ENCODE assay signal across 23 mouse cellular contexts in the genomic region with DNA sequence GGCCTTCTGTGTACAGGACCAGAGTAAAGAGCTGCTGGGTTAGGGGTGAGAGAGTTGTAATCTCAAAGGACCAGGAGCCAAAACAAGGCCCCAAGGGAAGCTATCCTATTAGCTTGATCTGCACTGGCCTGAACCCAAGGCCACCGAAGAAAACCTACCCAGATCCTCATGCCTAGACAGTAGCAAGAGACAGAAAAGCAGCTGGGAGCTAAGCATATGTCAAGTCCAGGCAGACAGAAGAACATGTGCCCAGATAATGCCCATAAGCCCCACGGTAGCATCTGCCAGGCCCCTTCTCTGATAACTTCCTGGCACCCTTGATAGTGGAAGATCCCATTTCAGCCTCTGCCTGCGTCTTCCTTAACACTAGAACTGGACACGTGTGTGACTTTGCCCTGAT. TPM values are rescaled to one million over a fixed set of nuclear protein-coding genes. Genes with fewer than 3 reads are reported as not detected.
DNase-seq lines count a peak whose midpoint lies in the region; ATAC-seq lines count a peak whose summit lies in the region.
"Had no signal": no experiment of that assay in that cellular context is flagged by ENCODE, and none has a peak within 500 bp of the region (broad histone marks: within the 10 kb centered on the region; RNA-seq: fewer than 3 reads in every experiment).

No protein-coding gene starts in this region.

- H3K4me2 ChIP-seq in heart, embryonic 11.5 days, result no peak overlapping the region
- H3K4me2 ChIP-seq in kidney, embryonic 15.5 days, result no peak overlapping the region
- no peak overlapping the region for H3K4me2 ChIP-seq in intestine, embryonic 16.5 days (ENCODE audit: low read depth, low read length)
- H3K4me2 ChIP-seq in neural tube, embryonic 13.5 days, result no peak overlapping the region

- 45% methylated on average over 4 of the region's 4 CpGs for WGBS in heart, embryonic 11.5 days (ENCODE audit: insufficient replicate concordance)
- WGBS in kidney, embryonic 15.5 days, result 58% methylated on average over 4 of the region's 4 CpGs
- WGBS in intestine, embryonic 16.5 days, result 57% methylated on average over 4 of the region's 4 CpGs
- 74% methylated on average over 4 of the region's 4 CpGs for WGBS in neural tube, embryonic 13.5 days

- H3K9me3 ChIP-seq in heart, embryonic 11.5 days (replicated peaks; ENCODE audit: control insufficient read depth, low read length), result 0 out of 2 replicates have a peak, but pooled peaks cover 3% of the 10 kb centered on the region
- H3K9me3 ChIP-seq in kidney, embryonic 15.5 days (replicated peaks), result no peaks in the 10 kb centered on the region
- no peaks in the 10 kb centered on the region for H3K9me3 ChIP-seq in intestine, embryonic 16.5 days (ENCODE audit: control insufficient read depth, low read length)
- H3K9me3 ChIP-seq in neural tube, embryonic 13.5 days, result no peaks in the 10 kb centered on the region
- H3K9me3 ChIP-seq: hindbrain, embryonic 10.5 days had no signal

- no peaks in the 10 kb centered on the region for H3K36me3 ChIP-seq in heart, embryonic 11.5 days (ENCODE audit: control insufficient read depth, insufficient read depth, low read length)
- H3K36me3 ChIP-seq in kidney, embryonic 15.5 days, result no peaks in the 10 kb centered on the region
- no peaks in the 10 kb centered on the region for H3K36me3 ChIP-seq in intestine, embryonic 16.5 days (ENCODE audit: control insufficient read depth, insufficient read depth, low read length)
- H3K36me3 ChIP-seq in neural tube, embryonic 13.5 days, result no peaks in the 10 kb centered on the region
- H3K36me3 ChIP-seq: hindbrain, embryonic 10.5 days had no signal

- H3K4me3 ChIP-seq in heart, embryonic 11.5 days (ENCODE audit: low read depth, low read length), result no peak overlapping the region
- H3K4me3 ChIP-seq in kidney, embryonic 15.5 days (replicated peaks), result no peak overlapping the region
- H3K4me3 ChIP-seq in intestine, embryonic 16.5 days (ENCODE audit: low read length), result no peak overlapping the region
- H3K4me3 ChIP-seq in neural tube, embryonic 13.5 days, result no peak overlapping the region
- H3K4me3 ChIP-seq: hindbrain, embryonic 10.5 days; left cerebral cortex, adult 2 months had no signal

- H3K27ac ChIP-seq in heart, embryonic 11.5 days (ENCODE audit: low read depth, low read length), result peak overlapping the region; percentile 18
- peak overlapping the region; percentile 57; the same call in 1 of the 2 replicates for H3K27ac ChIP-seq in kidney, embryonic 15.5 days
- 0 out of 2 replicates have a peak overlapping the region, but pooled peaks have one; percentile 10 for H3K27ac ChIP-seq in intestine, embryonic 16.5 days (ENCODE audit: low read length)
- peak overlapping the region; percentile 68; the same call in 1 of the 2 replicates for H3K27ac ChIP-seq in neural tube, embryonic 13.5 days (replicated peaks)
- H3K27ac ChIP-seq: hindbrain, embryonic 10.5 days; left cerebral cortex, adult 2 months; macrophage had no signal

- no peaks in the 10 kb centered on the region for H3K27me3 ChIP-seq in heart, embryonic 11.5 days (ENCODE audit: control insufficient read depth, insufficient read depth, low read length)
- peaks cover 18% of the 10 kb centered on the region; the same call in 1 of the 2 replicates for H3K27me3 ChIP-seq in kidney, embryonic 15.5 days
- H3K27me3 ChIP-seq in intestine, embryonic 16.5 days (replicated peaks; ENCODE audit: control insufficient read depth, insufficient read depth, low read length), result no peaks in the 10 kb centered on the region
- no peaks in the 10 kb centered on the region for H3K27me3 ChIP-seq in neural tube, embryonic 13.5 days
- H3K27me3 ChIP-seq: Patski had no signal

- peaks cover 17% of the 10 kb centered on the region for H3K4me1 ChIP-seq in heart, embryonic 11.5 days (ENCODE audit: control insufficient read depth, insufficient read depth, low read length)
- peaks cover 24% of the 10 kb centered on the region for H3K4me1 ChIP-seq in kidney, embryonic 15.5 days
- peaks cover 26% of the 10 kb centered on the region for H3K4me1 ChIP-seq in intestine, embryonic 16.5 days (ENCODE audit: control insufficient read depth, insufficient read depth, low read length)
- H3K4me1 ChIP-seq in neural tube, embryonic 13.5 days (replicated peaks), result peaks cover 25% of the 10 kb centered on the region
- H3K4me1 ChIP-seq: hindbrain, embryonic 10.5 days had no signal

- ATAC-seq in heart, embryonic 11.5 days (replicated peaks; ENCODE audit: insufficient number of reproducible peaks, low FRiP score, low TSS enrichment), result no peak
- no peak for ATAC-seq in kidney, embryonic 15.5 days (replicated peaks; ENCODE audit: low FRiP score)
- no peak for ATAC-seq in intestine, embryonic 16.5 days
- no peak for ATAC-seq in neural tube, embryonic 13.5 days (ENCODE audit: low read depth)
- ATAC-seq: forebrain, postnatal 0 days; midbrain, embryonic 16.5 days; Patski had no signal

- no peak for DNase-seq in heart, adult 18-20 months
- DNase-seq in kidney, adult 11 months, result no peak
- no peak for DNase-seq in lung, postnatal 4 days
- DNase-seq: cerebellum, postnatal 36 days; forebrain, postnatal 0 days; gastrocnemius, postnatal 14 days; kidney, adult 2 months; lung, adult 2 months had no signal

- no peak overlapping the region for H3K9ac ChIP-seq in heart, embryonic 11.5 days (ENCODE audit: low read depth, low read length)
- H3K9ac ChIP-seq in kidney, embryonic 15.5 days, result no peak overlapping the region
- no peak overlapping the region for H3K9ac ChIP-seq in intestine, embryonic 16.5 days (ENCODE audit: low read depth, low read length)
- H3K9ac ChIP-seq in neural tube, embryonic 13.5 days, result no peak overlapping the region
- H3K9ac ChIP-seq: forebrain, postnatal 0 days had no signal

RNA-seq across cellular contexts. Expression of a gene that starts 30.9 kb away (rescaled TPM):
- polyA plus RNA-seq in heart, embryonic 11.5 days (2014; fragmentation: Nextera tagmentation; extraction: Ambion mirVana), result not detected in 2 replicates
- not detected for total RNA-seq in heart, adult 18-20 months (2021)
- polyA plus RNA-seq in kidney, embryonic 15.5 days (2015; fragmentation: Nextera tagmentation; extraction: Ambion mirVana), result not detected in 2 replicates
- polyA plus RNA-seq in intestine, embryonic 16.5 days (2015; fragmentation: Nextera tagmentation; extraction: Ambion mirVana), result not detected in 2 replicates
- polyA plus RNA-seq in neural tube, embryonic 13.5 days (2015; fragmentation: Nextera tagmentation; extraction: Ambion mirVana), result not detected in 2 replicates
- total RNA-seq: forebrain, postnatal 0 days; gastrocnemius, postnatal 14 days; layer of hippocampus, adult 8-10 months; left cerebral cortex, adult 2 months; liver, adult 2 months; neutrophil, adult 5-6 weeks had no signal
- polyA plus RNA-seq: embryonic facial prominence, embryonic 11.5 days; kidney, adult 2 months; liver, adult 2 months; lung, adult 2 months; macrophage; midbrain, embryonic 16.5 days; Patski; spleen, adult 2 months; stomach, embryonic 16.5 days had no signal

RNA-seq across cellular contexts. Expression of a gene that starts 48.1 kb away (rescaled TPM):
- polyA plus RNA-seq in heart, embryonic 11.5 days (2014; fragmentation: Nextera tagmentation; extraction: Ambion mirVana), result 16.3 and 17.3 TPM in 2 replicates
- 10 to 100 TPM; 18.1 to 25.1 TPM for total RNA-seq in heart, adult 18-20 months (2021)
- 15.6 and 17.5 TPM in 2 replicates for polyA plus RNA-seq in kidney, embryonic 15.5 days (2015; fragmentation: Nextera tagmentation; extraction: Ambion mirVana)
- 4.1 TPM in 2 replicates for polyA plus RNA-seq in intestine, embryonic 16.5 days (2015; fragmentation: Nextera tagmentation; extraction: Ambion mirVana)
- polyA plus RNA-seq in neural tube, embryonic 13.5 days (2015; fragmentation: Nextera tagmentation; extraction: Ambion mirVana), result 15.3 and 17.0 TPM in 2 replicates

RNA-seq across cellular contexts. Expression of a gene that starts 59.4 kb away (rescaled TPM):
- polyA plus RNA-seq in heart, embryonic 11.5 days (2014; fragmentation: Nextera tagmentation; extraction: Ambion mirVana), result 0.25 and 0.26 TPM in 2 replicates
- total RNA-seq in heart, adult 18-20 months (2021), result 1 to 10 TPM; 3.6 to 5.5 TPM
- 2.6 and 3.6 TPM in 2 replicates for polyA plus RNA-seq in kidney, embryonic 15.5 days (2015; fragmentation: Nextera tagmentation; extraction: Ambion mirVana)
- polyA plus RNA-seq in intestine, embryonic 16.5 days (2015; fragmentation: Nextera tagmentation; extraction: Ambion mirVana), result 0.73 and 2.4 TPM in 2 replicates
- 19.6 and 23.9 TPM in 2 replicates for polyA plus RNA-seq in neural tube, embryonic 13.5 days (2015; fragmentation: Nextera tagmentation; extraction: Ambion mirVana)
- total RNA-seq: liver, adult 2 months; neutrophil, adult 5-6 weeks had no signal
- polyA plus RNA-seq: liver, adult 2 months; macrophage had no signal

Comparison
In these comparisons a context has a peak if more than half of its experiments do, and no peak if none do; other contexts are left out.
1. H3K27ac ChIP-seq: peak in every context shown above with its lines; median percentile 68 in neural tube, embryonic 13.5 days; 57 in kidney, embryonic 15.5 days; 18 in heart, embryonic 11.5 days; 10 in intestine, embryonic 16.5 days.